Mouse (Mus musculus) ES-E14 (cell line): ENCODE results near the gene Gm17617.

Experiments
- CHD2 ChIP-seq: IDR thresholded peaks from 2 replicates; pipeline ENCODE4 v1.6.1; 2014; ENCODE audit warnings: mild to moderate bottlenecking, low read depth, low read length, inconsistent platforms
- MAFK ChIP-seq: IDR thresholded peaks from 2 replicates; pipeline ENCODE4 v1.6.1; 2014; ENCODE audit warnings: mild to moderate bottlenecking, low read depth, low read length, inconsistent platforms; ENCODE audit not compliant: insufficient read depth
- ZC3H11A ChIP-seq: IDR thresholded peaks from 2 replicates; pipeline ENCODE4 v1.6.1; 2012; ENCODE audit warnings: low read depth, mild to moderate bottlenecking, inconsistent platforms, low read length, borderline replicate concordance
- ZNF384 ChIP-seq: IDR thresholded peaks from 2 replicates; pipeline ENCODE4 v1.6.1; 2012; ENCODE audit warnings: low read depth, low read length, inconsistent platforms

- no peak for TF ChIP-seq MAFK
- TF ChIP-seq ZNF384: no peak
- TF ChIP-seq CHD2: no peak
- TF ChIP-seq ZC3H11A: no peak
These were observed 33.4 kb downstream of the Gm17617 start, which contains the start of gene Uimc1 for GRCm38 (mm10) chr13:55099726-55100478.
